Mouse (Mus musculus) ovary, postnatal 36 days (tissue): ENCODE measurements at regions not wholly inside any gene's neighbourhood (a gene's known extent, or its start where the extent isn't known, plus 50 kb on each side); places are given as distances from the start of the nearest gene placed in this dataset.
A peak's percentile ranks its signal among the peaks of the same experiment; 100 is the strongest.

Experiments
- DNase-seq: peaks from one replicate; pipeline ENCODE4 v3.0.0; 2022; ENCODE audit warnings: low spot score, mixed read lengths

DNA sequence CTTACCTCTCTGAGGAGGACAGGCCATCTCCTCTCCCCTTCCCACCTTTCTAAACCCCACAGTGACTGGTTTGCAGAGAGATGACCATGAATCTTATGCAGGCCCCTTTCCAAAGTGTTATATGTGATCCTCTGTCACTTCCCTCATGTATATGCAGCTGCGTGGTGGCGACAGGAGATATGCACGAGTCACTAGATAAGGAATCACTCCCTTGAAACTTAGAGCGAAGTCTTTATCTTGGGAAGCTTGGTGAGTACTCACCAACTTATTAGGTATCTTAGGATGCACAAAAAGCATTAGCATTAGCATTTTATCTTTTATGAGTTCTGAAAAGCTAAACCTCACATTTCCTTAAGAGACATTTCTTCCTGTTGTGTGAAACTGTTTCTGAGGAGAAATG is 421.9 kb downstream of the Tmem161b start:
- DNase-seq: no peak

DNA sequence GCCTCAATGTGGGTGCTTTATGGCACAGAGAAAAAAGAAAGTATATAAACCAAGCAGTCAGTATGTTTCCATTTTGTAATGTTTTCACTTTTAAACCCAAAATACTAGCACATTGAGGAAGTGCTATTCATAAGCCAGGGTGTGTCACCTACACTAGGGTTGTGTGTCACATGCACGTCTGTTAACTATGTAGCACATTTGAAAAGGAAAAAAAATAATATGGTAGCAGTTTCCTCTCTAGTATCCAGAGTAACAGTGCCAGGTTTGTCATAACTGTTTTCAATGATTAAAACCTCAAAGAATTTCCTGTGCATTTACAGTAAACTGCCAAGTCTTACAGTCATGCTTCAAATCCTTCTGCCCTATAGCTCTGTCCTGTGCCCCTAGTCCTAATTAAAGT is 424.8 kb downstream of the Tmem161b start:
- no peak for DNase-seq

DNA sequence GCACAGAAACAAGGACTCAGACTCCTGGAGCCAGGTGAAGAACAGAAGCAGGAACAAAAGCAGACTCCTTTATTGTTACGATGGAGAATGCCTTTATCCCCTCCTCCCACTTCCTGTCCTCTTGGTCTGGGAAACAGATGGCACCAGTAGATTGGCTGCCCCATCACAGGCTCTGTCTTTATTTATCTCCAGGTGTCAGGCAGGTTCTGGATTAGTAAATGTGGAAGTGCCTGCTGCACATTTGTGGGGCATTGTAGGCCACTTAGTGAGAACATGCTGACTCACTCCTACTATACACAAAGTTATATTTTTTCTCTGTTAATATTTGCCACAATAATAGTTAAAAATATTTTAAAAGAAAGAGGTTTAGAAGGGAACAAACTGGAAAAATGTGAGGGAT is 426.0 kb downstream of the Tmem161b start:
- no peak for DNase-seq

DNA sequence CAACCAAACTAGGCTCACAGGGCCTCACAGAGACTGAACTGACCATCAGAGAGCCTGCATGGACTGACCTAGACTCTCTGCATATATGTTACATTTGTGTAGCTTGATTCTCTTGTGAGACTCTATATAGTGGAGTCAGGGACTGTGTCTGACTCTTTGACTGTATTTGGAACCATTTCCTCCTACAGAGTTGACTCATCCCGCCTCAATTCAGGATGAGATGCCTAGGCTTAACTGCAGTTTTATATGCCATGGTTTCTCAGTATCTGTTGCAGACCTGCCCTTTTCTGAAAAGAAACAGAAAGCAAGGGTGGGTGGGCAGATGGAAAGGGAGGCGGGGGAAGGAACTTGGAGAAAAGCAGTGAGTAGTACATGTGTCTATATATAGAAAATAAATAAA is 441.9 kb downstream of the Tmem161b start:
- DNase-seq: no peak

- no peak for DNase-seq
These were observed 458.9 kb downstream of the Tmem161b start for GRCm38 (mm10) chr13:84680971-84681370.

GRCm38 (mm10) chr13:84685930-84686329 is 463.8 kb downstream of the Tmem161b start:
- no peak for DNase-seq

- no peak for DNase-seq
These were observed 471.4 kb downstream of the Tmem161b start for GRCm38 (mm10) chr13:84693462-84693861.

GRCm38 (mm10) chr13:84698472-84699080 is 476.5 kb downstream of the Tmem161b start:
- DNase-seq: no peak

GRCm38 (mm10) chr13:84741231-84741630 is 448.0 kb upstream of the Ccnh start:
- no peak for DNase-seq

DNA sequence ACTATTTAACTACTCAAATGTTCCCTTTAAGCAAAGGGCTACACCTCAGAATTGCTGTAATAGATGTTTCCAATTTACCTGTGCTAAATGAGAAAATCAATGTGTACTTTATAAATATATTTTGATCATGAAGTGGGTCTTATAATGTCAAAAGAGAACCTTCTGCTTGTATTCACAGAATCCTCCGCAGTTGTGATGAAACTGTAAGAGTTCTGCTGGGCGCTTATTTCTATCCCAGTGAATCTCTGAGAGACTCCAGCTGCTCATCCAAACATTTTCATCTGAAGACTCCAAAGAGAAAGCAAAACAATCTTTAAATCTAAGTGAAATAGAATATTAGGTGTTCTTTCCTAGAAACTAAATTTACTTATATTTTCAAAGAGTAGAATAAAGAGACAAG is 440.9 kb upstream of the Ccnh start:
- DNase-seq: no peak

DNA sequence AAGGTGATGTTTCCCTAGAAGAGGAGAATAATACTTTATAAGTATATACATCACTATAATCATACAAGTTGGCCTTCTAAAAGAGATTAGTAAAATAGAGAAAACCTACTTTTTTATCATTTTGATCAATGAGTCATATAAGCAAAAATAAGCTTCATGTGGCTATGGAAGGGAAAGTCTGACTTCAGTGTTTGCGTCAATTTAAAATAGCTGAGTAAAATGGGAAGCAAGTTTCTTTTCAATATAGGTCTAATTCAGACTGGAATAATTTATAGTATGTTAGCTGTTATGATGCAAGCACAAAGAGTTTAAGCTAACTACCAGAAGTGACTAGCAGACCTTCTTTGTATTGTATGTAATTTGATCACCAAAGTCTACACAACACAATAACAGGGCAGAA is 440.0 kb upstream of the Ccnh start:
- DNase-seq: no peak

DNA sequence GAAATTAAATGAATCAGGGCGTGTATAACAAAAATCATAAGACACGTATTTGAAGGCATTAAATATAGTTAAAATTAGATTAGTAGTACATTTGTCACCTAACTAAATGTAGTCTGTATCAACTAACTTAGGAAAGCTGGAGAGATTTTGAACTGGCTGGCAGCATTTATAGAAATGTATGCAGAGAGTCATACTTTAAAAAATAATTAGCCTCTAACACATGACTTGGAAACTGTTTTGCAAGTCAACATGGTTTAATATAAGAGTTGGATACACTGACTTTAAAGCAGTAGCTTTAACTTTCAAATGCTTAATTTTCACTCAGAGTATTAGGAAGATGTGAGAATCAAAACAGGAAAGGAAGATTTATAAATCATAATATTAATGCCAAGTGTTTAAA is 439.1 kb upstream of the Ccnh start:
- DNase-seq: no peak

- DNase-seq: no peak
These were observed 437.4 kb upstream of the Ccnh start for GRCm38 (mm10) chr13:84751576-84752490.

GRCm38 (mm10) chr13:84752491-84752820 is 436.8 kb upstream of the Ccnh start:
- DNase-seq: no peak

DNA sequence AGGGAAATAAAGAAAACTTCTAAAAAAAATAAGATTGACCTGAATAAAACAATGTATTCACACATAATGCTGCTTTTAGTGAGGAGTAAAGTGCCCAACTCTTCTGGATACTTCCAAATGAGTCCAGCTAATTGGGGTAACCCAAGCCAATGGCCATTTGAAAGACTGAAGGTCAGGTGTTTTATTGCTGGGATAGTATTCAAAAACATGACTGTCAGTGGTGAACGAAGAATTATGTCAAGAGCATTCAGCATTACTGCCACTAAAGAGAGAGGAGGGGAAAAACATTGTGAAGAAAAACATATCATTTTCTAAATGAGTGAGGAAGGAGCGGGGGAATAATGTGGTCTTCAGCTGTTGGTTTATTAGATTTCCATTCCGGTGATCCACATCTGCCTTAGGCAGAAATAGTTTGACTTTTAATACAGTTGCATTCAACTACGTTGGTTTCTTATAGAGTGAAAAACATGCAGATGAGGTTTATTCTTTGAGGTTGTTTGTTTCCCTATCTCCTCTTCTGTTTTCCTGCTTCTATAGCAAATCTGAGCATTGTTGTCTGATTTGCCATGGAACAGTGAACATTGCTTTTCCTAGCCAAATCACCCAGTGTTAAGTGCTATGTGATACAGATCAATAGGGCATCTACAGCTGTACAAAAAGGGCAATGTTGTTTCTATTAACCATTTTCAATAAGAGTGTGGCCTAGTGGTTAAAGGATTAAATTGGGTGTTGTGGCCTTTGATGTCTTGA is 435.3 kb upstream of the Ccnh start:
- DNase-seq: no peak

- no peak for DNase-seq
These were observed 434.1 kb upstream of the Ccnh start for GRCm38 (mm10) chr13:84754821-84755725.

DNA sequence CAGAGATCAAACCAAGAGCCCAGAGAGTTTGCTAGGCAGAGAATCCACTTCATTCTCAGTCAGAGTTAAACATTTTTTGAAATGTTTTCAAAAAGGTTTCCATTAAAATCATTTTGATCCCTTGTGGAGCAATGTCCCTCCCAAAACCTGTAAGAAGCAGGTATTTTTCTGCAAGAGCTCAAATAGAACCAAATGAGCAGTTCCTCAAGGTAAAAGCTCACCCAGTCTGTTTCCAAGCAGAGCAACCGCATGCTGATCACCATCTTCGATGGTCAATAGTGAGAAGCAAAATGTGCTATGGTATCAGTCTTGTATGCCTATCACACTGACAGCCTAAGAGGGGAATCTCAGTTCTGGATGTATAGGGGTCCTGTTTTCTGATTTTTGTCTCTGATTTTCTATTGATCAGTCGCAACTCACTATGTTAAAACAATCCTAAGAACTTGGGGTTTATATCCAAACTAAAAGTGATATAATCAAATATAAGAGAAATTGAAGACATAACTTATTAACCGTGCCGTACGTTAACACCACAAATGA is 432.3 kb upstream of the Ccnh start:
- no peak for DNase-seq

GRCm38 (mm10) chr13:84757896-84758567 is 431.2 kb upstream of the Ccnh start:
- no peak for DNase-seq

DNA sequence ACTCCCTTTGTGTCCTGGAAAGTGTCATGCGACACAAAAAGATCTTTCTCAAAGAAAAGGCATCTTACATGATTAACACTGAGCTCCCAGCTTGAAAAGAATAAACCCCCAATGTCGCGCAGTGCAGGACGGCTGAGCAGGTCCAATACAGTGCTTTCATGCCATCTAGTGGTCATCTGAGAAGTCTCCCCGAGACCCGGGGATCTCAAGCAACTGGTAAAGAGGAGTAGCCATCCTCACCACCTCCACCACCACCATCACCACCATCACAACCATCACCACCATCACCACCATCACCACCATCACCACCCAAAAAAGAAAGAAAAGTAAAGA is 430.7 kb upstream of the Ccnh start:
- DNase-seq: peak; percentile 26

DNA sequence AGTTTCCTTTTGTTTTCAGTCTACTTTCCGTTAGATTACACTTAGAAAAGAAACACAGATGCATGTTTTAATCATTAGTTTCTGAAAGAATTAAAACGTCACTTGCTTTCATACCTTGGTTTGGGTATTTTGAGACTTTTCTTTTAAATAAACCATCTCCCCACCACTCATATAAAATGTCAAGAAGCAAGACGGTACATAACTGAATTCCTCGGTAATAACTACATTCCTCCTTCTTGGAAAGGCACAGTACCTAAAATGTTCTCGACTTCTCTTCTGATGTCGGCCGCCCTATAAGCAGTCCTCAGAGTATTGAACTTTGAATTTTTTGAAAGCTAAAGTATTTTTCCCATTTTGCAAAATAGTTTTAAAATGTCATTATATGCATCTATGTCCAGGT is 430.1 kb upstream of the Ccnh start:
- DNase-seq: no peak

GRCm38 (mm10) chr13:84760471-84760870 is 428.7 kb upstream of the Ccnh start:
- no peak for DNase-seq
